Mouse (Mus musculus) neural tube, embryonic 13.5 days (tissue): Measurements from ENCODE around the gene Hbb-bs. TPM values are rescaled to one million over a fixed set of nuclear protein-coding genes. Genes with fewer than 3 reads are reported as not detected.

Experiments
- ATAC-seq: fragments of 200-750 bp; cut with Nextera tagmentation; 2 replicates; pipeline ENCODE4 v1.8.0; 2017; ENCODE audit warnings: low read depth, mild to moderate bottlenecking, moderate TSS enrichment, moderate library complexity
- H3K27ac ChIP-seq: fragments of 300-500 bp; sonication (generic); replicated peaks from 2 replicates; pipeline ENCODE4 v1.5.1; 2015; ENCODE audit warnings: moderate library complexity, mild to moderate bottlenecking, inconsistent platforms
- H3K27me3 ChIP-seq: fragments of 300-500 bp; sonication (generic); 2 replicates; pipeline ENCODE4 v1.6.1; 2015; ENCODE audit warnings: mild to moderate bottlenecking, inconsistent platforms
- H3K36me3 ChIP-seq: fragments of 300-500 bp; sonication (generic); 2 replicates; pipeline ENCODE4 v1.6.1; 2015; ENCODE audit warnings: mild to moderate bottlenecking, inconsistent platforms
- H3K4me1 ChIP-seq: fragments of 300-500 bp; sonication (generic); replicated peaks from 2 replicates; pipeline ENCODE4 v1.6.1; 2015; ENCODE audit warnings: inconsistent platforms
- H3K4me2 ChIP-seq: fragments of 300-500 bp; sonication (generic); 2 replicates; pipeline ENCODE4 v1.6.1; 2015; ENCODE audit warnings: inconsistent platforms, mild to moderate bottlenecking, moderate library complexity
- H3K4me3 ChIP-seq: fragments of 300-500 bp; sonication (generic); 2 replicates; pipeline ENCODE4 v1.5.1; 2015; ENCODE audit warnings: mild to moderate bottlenecking, inconsistent platforms
- H3K9ac ChIP-seq: fragments of 300-500 bp; sonication (generic); 2 replicates; pipeline ENCODE4 v1.6.1; 2015; ENCODE audit warnings: moderate library complexity, mild to moderate bottlenecking, inconsistent platforms
- H3K9me3 ChIP-seq: fragments of 300-500 bp; sonication (generic); 2 replicates; pipeline ENCODE4 v1.6.1; 2016; ENCODE audit warnings: inconsistent platforms
- WGBS: fragments of 180-500 bp; shearing (Covaris S2); methylation state at CpG from one replicate; pipeline ENCODE4 v1.1.7; 2015; 5-methylcytosine and 5-hydroxymethylcytosine counted together
- polyA plus RNA-seq: library from polyadenylated mRNA; unstranded; fragments of >200 nt; fragmentation: Nextera tagmentation; extraction: Ambion mirVana; gene quantifications from 2 replicates; pipeline ENCODE4 v1.2.1, GENCODE M21; 2015

Hbb-bs gene
- 1,894 and 2,140 TPM in 2 replicates for polyA plus RNA-seq

DNA sequence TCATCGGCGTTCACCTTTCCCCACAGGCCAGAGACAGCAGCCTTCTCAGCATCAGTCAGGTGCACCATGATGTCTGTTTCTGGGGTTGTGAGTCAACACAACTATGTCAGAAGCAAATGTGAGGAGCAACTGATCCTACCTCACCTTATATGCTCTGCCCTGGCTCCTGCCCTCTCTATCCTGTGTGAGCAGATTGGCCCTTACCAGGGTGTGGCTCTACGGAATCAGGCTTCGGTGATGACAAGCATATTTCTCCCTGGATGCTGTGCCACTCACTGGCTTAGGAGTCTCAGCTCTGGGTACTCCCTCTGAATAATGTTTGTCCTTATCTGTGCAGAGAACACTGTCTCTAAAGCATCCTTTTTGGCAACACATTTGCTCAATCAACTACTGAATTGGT, at the start of gene Hbb-bs:
Gene Hbb-bs (minus strand): TSS at position 289 of the 400 bp plus-strand sequence.
- no peaks in the 10 kb centered on the region for H3K36me3 ChIP-seq
- no peaks in the 10 kb centered on the region for H3K4me1 ChIP-seq
- ATAC-seq = no peak
- H3K27me3 ChIP-seq = no peaks in the 10 kb centered on the region
- no peaks in the 10 kb centered on the region for H3K9me3 ChIP-seq
- no peak within 1 kb of the TSS for H3K4me2 ChIP-seq
- no peak within 1 kb of the TSS for H3K4me3 ChIP-seq
- H3K27ac ChIP-seq = no peak within 1 kb of the TSS
- no peak within 1 kb of the TSS for H3K9ac ChIP-seq
- WGBS = 90% methylated on average over 4 of the region's 4 CpGs

DNA sequence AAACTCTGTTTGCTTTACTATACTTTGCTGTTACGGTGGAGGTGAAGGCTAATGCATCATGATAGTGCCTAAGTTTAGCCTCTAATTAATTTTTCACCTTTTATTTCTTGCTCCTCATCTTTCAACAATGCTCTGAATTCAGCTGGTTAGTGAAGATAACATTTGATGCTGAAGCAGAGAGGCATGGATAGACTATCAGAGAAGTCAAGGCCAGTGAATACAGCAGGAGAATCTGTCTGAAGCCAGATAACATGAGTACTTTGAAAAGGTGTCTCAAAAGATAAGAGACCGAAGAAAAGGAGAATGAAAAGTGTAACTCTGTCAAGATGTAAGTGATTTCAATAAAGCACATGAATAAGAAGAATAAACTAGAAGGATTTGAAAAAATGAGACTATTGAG, 49.2 kb upstream of the Hbb-bs start:
- Histone ChIP-seq H3K27me3 (no peaks in the 10 kb centered on the region), H3K36me3 (no peaks in the 10 kb centered on the region), H3K9ac (no peak overlapping the region), H3K9me3 (no peaks in the 10 kb centered on the region), H3K27ac (no peak overlapping the region), H3K4me3 (no peak overlapping the region), H3K4me1 (no peaks in the 10 kb centered on the region), H3K4me2 (no peak overlapping the region)
- ATAC-seq = no peak
- 91% methylated on average over 2 of the region's 2 CpGs for WGBS

DNA sequence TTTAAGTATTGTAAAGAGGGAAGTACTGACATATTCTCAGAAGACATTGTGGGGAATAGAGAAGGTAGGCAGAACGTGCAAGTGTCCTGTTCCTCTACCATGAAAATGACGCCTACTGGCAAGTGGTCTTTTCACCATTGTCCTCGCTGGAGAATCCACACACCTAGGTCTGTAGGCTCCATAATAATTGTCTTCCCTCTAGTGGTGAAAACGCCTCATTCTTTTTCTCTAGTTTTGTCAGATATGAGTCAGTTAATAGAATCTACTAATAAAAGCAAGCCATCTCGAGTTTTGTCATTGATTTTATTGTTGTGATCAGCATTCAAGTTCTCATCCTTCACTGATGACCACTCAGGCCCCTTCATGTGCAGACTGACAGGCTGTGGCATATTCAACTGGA, 46.6 kb upstream of the Hbb-bs start:
- Histone ChIP-seq H3K4me1 (no peaks in the 10 kb centered on the region), H3K27ac (no peak overlapping the region), H3K9me3 (no peaks in the 10 kb centered on the region), H3K4me3 (no peak overlapping the region), H3K9ac (no peak overlapping the region), H3K27me3 (no peaks in the 10 kb centered on the region), H3K4me2 (no peak overlapping the region), H3K36me3 (no peaks in the 10 kb centered on the region)
- ATAC-seq = no peak
- 58% methylated on average over 5 of the region's 5 CpGs for WGBS

DNA sequence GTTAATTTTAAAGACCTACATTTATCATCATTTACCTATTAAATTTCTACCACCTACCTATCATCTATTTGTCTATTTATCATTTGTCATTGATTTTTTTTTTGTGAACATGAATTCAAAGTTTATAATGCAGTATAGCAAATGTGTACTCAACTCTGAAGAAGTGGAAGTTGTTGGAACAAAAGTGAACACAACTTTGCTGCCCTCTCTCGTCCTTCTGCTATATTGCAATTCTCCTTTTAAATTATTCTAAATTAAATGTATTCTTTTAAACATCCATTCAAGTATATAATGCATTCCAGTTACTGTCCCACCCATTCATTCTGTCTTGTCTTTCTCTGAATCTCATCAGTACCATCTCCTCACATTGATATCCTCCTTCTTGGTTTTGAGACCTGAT, 45.2 kb upstream of the Hbb-bs start:
- ATAC-seq = no peak
- WGBS = 12% methylated on average over 1 of the region's 1 CpGs
- no peaks in the 10 kb centered on the region for H3K4me1 ChIP-seq
- no peak overlapping the region for H3K4me3 ChIP-seq
- no peak overlapping the region for H3K4me2 ChIP-seq
- no peaks in the 10 kb centered on the region for H3K9me3 ChIP-seq
- no peaks in the 10 kb centered on the region for H3K36me3 ChIP-seq
- H3K27me3 ChIP-seq = no peaks in the 10 kb centered on the region
- H3K9ac ChIP-seq = no peak overlapping the region
- no peak overlapping the region for H3K27ac ChIP-seq

DNA sequence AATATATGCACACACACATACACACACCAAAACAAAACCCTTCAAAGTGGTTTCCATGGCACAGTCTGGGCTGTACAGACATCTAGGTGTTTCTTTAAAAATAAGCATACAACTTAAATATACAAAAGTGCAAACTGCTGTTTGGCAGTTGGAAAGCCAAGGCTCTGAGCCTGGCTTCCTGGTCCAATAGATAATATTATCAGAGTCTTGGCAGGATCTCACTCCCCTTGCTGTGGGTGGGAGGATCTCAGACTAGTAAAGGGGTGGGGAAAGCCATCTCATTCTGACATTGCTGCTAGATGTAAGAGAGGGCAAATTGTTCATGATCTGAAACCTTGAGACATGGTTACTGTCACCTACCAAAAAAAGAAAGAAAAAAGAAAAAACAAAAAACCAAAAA, 42.8 kb upstream of the Hbb-bs start:
- H3K36me3 ChIP-seq = no peaks in the 10 kb centered on the region
- H3K4me1 ChIP-seq = no peaks in the 10 kb centered on the region
- H3K4me3 ChIP-seq = no peak overlapping the region
- H3K9me3 ChIP-seq = no peaks in the 10 kb centered on the region
- no peak for ATAC-seq
- no peaks in the 10 kb centered on the region for H3K27me3 ChIP-seq
- H3K4me2 ChIP-seq = no peak overlapping the region
- H3K9ac ChIP-seq = no peak overlapping the region
- H3K27ac ChIP-seq = no peak overlapping the region

DNA sequence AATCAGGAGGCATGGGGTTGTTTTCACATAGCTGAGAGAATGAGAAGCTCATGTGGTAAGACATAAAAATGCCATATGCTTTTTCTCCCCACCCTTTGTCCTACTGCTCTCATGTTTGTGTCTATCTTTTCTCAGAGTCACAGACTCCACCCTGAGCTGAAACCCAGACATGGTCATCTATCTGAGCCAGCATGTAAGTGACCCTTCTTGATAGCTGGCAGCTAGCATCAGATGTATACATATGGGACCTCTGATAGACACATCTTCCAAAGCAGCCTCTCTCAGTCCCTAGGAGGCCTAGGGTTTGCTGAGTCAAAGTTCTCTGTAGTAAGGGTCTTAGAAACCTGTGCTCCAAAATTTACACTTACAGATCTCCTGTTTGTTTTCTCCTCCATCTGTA, 37.8 kb upstream of the Hbb-bs start:
- Histone ChIP-seq H3K4me2 (no peak overlapping the region), H3K36me3 (no peaks in the 10 kb centered on the region), H3K27ac (no peak overlapping the region), H3K9ac (no peak overlapping the region), H3K27me3 (no peaks in the 10 kb centered on the region), H3K9me3 (no peaks in the 10 kb centered on the region), H3K4me1 (no peaks in the 10 kb centered on the region), H3K4me3 (no peak overlapping the region)
- ATAC-seq = no peak

DNA sequence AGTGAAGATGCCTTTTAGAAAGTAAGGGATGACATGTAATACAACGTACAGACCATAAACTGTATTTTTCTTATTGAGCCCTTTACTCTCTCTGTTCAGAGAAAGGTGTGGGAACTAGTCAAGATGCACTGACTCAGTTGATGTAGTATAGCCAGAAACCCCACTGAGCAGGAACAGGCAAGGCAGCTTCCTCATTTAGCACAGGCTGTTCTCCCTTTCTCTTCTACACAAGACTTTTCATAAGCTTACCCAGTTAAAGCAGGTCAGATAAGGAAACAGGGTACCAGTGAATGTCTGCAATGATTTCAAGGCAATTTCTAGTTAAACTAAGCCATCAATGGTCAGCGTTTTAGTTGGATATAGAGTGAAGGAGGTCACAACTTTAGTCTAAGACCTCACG, 33.6 kb upstream of the Hbb-bs start:
- Histone ChIP-seq H3K4me3 (no peak overlapping the region), H3K27me3 (no peaks in the 10 kb centered on the region), H3K9me3 (no peaks in the 10 kb centered on the region), H3K4me2 (no peak overlapping the region), H3K27ac (no peak overlapping the region), H3K4me1 (no peaks in the 10 kb centered on the region), H3K36me3 (no peaks in the 10 kb centered on the region), H3K9ac (no peak overlapping the region)
- ATAC-seq = no peak
- WGBS = 91% methylated on average over 3 of the region's 3 CpGs

DNA sequence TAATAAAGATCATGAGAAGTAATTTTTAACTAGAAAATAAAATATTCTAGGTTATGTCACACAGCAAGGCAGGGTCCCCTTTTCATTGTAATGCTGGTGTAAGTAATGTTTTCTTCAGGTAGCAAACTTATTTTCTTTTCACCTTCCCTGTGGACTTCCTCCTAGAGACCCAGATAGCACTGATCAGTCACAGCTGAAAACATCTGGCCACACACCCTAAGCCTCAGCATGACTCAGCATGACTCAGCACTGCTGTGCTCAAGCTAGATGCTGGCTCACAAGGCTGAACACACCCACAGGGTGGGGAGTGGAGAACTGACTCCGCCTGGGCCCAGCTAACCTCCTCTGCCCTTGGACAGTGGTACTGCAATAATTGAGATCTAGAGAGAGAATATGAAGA, 33.0 kb upstream of the Hbb-bs start:
- H3K4me2 ChIP-seq = no peak overlapping the region
- H3K9ac ChIP-seq = no peak overlapping the region
- no peak overlapping the region for H3K4me3 ChIP-seq
- no peaks in the 10 kb centered on the region for H3K36me3 ChIP-seq
- H3K9me3 ChIP-seq = no peaks in the 10 kb centered on the region
- WGBS = 59% methylated on average over 1 of the region's 1 CpGs
- H3K4me1 ChIP-seq = no peaks in the 10 kb centered on the region
- H3K27me3 ChIP-seq = no peaks in the 10 kb centered on the region
- no peak for ATAC-seq
- H3K27ac ChIP-seq = no peak overlapping the region

DNA sequence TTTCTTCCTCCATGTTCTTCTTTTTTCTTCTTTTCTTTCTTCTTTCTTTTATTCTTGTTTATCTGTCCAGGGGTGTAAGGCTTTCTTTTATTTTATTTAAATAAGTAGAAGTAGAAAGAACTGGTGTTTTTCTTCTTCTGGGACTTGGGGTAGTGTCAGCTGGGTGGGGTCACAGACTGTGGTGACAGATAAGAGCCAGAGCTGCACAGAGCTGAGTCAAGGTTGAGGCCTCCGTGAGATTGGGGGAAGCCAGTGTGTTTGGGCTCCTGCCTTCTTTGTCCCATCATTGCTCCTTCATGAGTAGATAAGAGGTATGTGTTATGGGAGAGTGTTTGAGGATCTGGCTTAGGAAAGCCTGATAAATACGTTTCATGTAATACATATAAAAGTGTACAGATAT, 31.2 kb upstream of the Hbb-bs start:
- Histone ChIP-seq H3K9me3 (no peaks in the 10 kb centered on the region), H3K27me3 (no peaks in the 10 kb centered on the region), H3K27ac (no peak overlapping the region), H3K4me3 (no peak overlapping the region), H3K4me1 (no peaks in the 10 kb centered on the region), H3K9ac (no peak overlapping the region), H3K36me3 (no peaks in the 10 kb centered on the region), H3K4me2 (no peak overlapping the region)
- ATAC-seq = no peak
- 78% methylated on average over 2 of the region's 2 CpGs for WGBS

DNA sequence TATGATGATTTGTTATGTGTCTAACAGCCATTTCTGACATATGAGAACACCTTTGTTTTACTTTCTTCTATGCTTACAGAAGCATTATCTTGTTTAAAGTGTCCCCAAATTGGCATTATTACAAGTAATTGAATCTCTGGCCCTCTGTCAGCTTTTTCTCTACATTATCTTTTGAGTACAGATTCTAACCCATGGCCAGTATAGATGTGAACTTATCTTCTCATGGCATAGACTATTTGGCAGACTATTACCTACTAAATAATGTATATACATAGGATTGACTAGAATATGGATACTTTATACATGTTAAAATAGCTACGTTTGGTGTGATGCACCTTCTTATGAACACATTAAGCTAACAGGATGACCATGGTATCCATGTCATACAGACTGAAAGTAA, 26.8 kb upstream of the Hbb-bs start:
- no peaks in the 10 kb centered on the region for H3K27me3 ChIP-seq
- no peaks in the 10 kb centered on the region for H3K9me3 ChIP-seq
- ATAC-seq = no peak
- no peak overlapping the region for H3K9ac ChIP-seq
- H3K27ac ChIP-seq = no peak overlapping the region
- H3K4me2 ChIP-seq = no peak overlapping the region
- H3K36me3 ChIP-seq = no peaks in the 10 kb centered on the region
- no peaks in the 10 kb centered on the region for H3K4me1 ChIP-seq
- H3K4me3 ChIP-seq = no peak overlapping the region
- 78% methylated on average over 1 of the region's 1 CpGs for WGBS

DNA sequence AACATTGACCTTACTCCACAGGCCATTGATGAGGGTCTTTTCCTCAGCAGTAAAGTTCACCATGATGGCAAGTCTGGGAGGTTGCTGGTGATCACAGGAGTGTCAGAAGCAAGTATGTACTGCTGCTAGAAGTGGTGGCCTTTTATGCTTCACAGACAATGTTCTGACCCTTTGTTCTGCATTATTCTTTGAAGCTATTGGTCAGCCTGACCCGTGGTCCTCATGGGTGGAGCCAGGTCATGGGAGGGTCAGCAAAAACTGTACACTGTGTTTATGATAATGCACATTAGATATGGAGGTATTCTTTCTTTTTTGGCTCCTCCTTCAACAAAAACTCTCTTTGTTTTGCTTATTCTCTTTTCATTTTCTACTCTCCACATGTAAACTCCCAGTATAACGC, 25.2 kb upstream of the Hbb-bs start, which contains the start of gene Hbb-y:
Gene Hbb-y (minus strand): TSS at position 127 of the 400 bp plus-strand sequence.
- whole genome bisulfite sequencing = 76% methylated on average over 2 of the region's 2 CpGs

DNA sequence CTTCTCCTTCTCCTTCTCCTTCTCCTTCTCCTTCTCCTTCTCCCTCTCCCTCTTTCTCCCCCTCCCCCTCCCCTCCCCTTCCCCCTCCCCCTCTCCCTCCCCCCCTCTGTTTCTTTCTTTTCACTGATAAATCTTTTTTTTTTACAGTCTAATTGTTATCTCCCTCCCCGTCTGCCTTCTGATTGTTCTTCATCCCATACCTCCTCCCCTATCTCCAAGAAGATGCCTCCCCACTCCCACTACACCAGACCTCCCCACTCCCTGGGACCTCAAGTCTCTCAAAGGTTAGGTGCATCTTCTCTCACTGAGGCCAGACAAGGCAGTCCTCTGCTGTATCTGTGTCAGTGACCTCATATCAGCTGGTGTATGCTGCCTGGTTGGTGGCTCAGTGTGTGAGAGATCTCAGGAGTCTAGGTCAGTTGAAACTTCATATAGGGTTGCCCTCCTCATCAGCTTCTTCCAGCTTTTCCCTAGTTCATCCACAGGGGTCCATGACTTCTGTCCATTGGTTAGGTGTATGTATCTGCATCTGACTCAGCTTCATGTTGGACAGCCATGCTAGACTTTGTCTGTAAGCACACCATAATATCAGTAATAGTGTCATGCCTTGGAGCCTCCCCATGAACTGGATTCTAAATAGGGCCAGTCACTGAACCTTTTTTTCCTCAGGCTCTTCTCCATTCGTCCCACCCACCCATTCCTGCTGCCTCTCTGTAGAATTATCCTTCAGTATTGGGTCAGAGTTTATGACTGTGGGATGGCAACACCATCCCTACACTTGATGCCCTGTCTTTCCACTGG, 16.8 kb upstream of the Hbb-bs start:
- Histone ChIP-seq H3K4me3 (no peak overlapping the region), H3K4me1 (no peaks in the 10 kb centered on the region), H3K9me3 (no peaks in the 10 kb centered on the region), H3K4me2 (no peak overlapping the region), H3K27ac (no peak overlapping the region), H3K36me3 (no peaks in the 10 kb centered on the region), H3K27me3 (no peaks in the 10 kb centered on the region), H3K9ac (no peak overlapping the region)
- 74% methylated on average over 2 of the region's 2 CpGs for WGBS
- no peak for ATAC-seq

More for the DNA sequence above, 25.2 kb upstream of the Hbb-bs start, which contains the start of gene Hbb-y:
- no peak within 1 kb of the TSS for H3K27ac ChIP-seq
- no peaks in the 10 kb centered on the region for H3K9me3 ChIP-seq
- no peaks in the 10 kb centered on the region for H3K36me3 ChIP-seq
- no peaks in the 10 kb centered on the region for H3K27me3 ChIP-seq
- no peak for ATAC-seq
- no peak within 1 kb of the TSS for H3K4me3 ChIP-seq
- no peak within 1 kb of the TSS for H3K4me2 ChIP-seq
- no peaks in the 10 kb centered on the region for H3K4me1 ChIP-seq
- no peak within 1 kb of the TSS for H3K9ac ChIP-seq

DNA sequence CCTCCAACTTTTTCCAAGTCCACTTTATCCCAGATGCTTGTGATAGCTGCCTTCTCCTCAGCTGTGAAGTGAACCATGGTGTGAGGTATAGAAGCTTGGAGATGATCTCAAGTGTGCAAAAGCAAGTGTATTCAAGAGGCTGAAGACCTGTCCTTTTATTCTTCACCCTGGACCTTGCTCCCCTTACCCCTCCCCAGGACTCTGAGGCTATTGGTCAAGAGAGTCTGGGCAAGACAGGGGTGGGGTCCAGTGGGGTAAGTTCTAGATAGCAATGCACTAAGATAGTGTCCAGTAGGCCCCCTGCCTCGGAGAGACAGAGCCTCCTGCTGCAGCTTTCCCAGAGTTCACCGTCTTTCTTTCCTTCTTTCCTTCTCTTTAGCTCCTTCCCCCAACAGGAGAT, 15.1 kb upstream of the Hbb-bs start, which contains the start of gene Hbb-bh1:
Gene Hbb-bh1 (minus strand): TSS at position 131 of the 400 bp plus-strand sequence.
- Histone ChIP-seq H3K4me3 (no peak within 1 kb of the TSS), H3K4me1 (no peaks in the 10 kb centered on the region), H3K9ac (no peak within 1 kb of the TSS), H3K9me3 (no peaks in the 10 kb centered on the region), H3K4me2 (no peak within 1 kb of the TSS), H3K36me3 (no peaks in the 10 kb centered on the region), H3K27ac (no peak within 1 kb of the TSS), H3K27me3 (no peaks in the 10 kb centered on the region)
- no peak for ATAC-seq
- WGBS = 81% methylated on average over 2 of the region's 2 CpGs
